Mouse (Mus musculus) stomach, embryonic 16.5 days (tissue): Measurements from ENCODE around the gene Hip1. TPM values are rescaled to one million over a fixed set of nuclear protein-coding genes. Genes with fewer than 3 reads are reported as not detected.
A peak's percentile ranks its signal among the peaks of the same experiment; 100 is the strongest.
"Not testable (repeated sequence)": the region's sequence is repeated elsewhere in the genome, so short reads cannot be mapped to it uniquely, and the experiment has no call there.

Source experiments
- ATAC-seq: fragments of 200-750 bp; cut with Nextera tagmentation; 2 replicates; pipeline ENCODE4 v1.8.0; 2017; ENCODE audit warnings: moderate number of reproducible peaks, moderate TSS enrichment; ENCODE audit not compliant: insufficient read depth, low FRiP score
- H3K27ac ChIP-seq: fragments of 300-500 bp; sonication (generic); 2 replicates; pipeline ENCODE4 v1.5.1; 2014; ENCODE audit warnings: low read length
- H3K27me3 ChIP-seq: fragments of 300-500 bp; sonication (generic); 2 replicates; pipeline ENCODE4 v1.6.1; 2014; ENCODE audit warnings: low read length, control low read depth, mixed read lengths; ENCODE audit not compliant: control insufficient read depth, insufficient read depth
- H3K36me3 ChIP-seq: fragments of 300-500 bp; sonication (generic); 2 replicates; pipeline ENCODE4 v1.6.1; 2014; ENCODE audit warnings: low read length; ENCODE audit not compliant: control insufficient read depth, insufficient read depth
- H3K4me1 ChIP-seq: fragments of 300-500 bp; sonication (generic); 2 replicates; pipeline ENCODE4 v1.6.1; 2014; ENCODE audit warnings: low read length, control low read depth, mixed read lengths; ENCODE audit not compliant: control insufficient read depth, insufficient read depth
- H3K4me2 ChIP-seq: fragments of 300-500 bp; sonication (generic); 2 replicates; pipeline ENCODE4 v1.6.1; 2014; ENCODE audit warnings: low read depth, low read length, mixed read lengths
- H3K4me3 ChIP-seq: fragments of 300-500 bp; sonication (generic); replicated peaks from 2 replicates; pipeline ENCODE4 v1.5.1; 2014; ENCODE audit warnings: mild to moderate bottlenecking, low read length
- H3K9ac ChIP-seq: fragments of 300-500 bp; sonication (generic); 2 replicates; pipeline ENCODE4 v1.6.1; 2014; ENCODE audit warnings: low read length
- H3K9me3 ChIP-seq: fragments of 300-500 bp; sonication (generic); replicated peaks from 2 replicates; pipeline ENCODE4 v1.6.1; 2016; ENCODE audit warnings: low read length, control low read depth; ENCODE audit not compliant: control insufficient read depth
- WGBS: fragments of 180-500 bp; shearing (Covaris S2); extraction: QIAGEN DNeasy Blood & Tissue Kit; methylation state at CpG from one replicate; pipeline ENCODE4 v1.1.7; 2014; 5-methylcytosine and 5-hydroxymethylcytosine counted together
- polyA plus RNA-seq: library from polyadenylated mRNA; unstranded; fragments of >200 nt; fragmentation: Nextera tagmentation; extraction: Ambion mirVana; gene quantifications from 2 replicates; pipeline ENCODE4 v1.2.1, GENCODE M21; 2015

Gene Hip1
- polyA plus RNA-seq, 1 experiment from 2014 or later: 26.5 TPM

DNA sequence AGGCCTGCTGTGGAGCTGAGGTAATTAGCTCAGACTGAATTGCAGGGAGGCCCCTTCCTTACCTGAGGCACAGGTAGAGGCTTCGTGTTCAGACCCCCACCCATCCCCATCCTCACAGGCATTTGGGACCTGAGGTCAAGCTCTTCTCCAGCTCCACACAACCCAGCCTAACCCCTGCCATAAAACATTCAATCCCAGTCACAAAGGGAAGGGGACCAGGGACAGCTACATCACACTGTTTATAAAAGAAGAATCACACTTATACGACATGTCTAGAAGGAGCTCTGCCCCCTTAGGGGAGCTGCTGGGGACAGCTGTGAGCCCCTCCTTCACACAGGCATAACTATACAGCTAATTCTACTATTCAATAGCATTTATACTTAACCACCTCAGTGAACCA lies 168.6 kb downstream of the Hip1 start:
- Histone ChIP-seq H3K4me2 (no peak overlapping the region), H3K27ac (no peak overlapping the region), H3K36me3 (peaks cover 22% of the 10 kb centered on the region), H3K27me3 (no peaks in the 10 kb centered on the region), H3K9ac (no peak overlapping the region), H3K4me1 (0 out of 2 replicates have a peak, but pooled peaks cover 2% of the 10 kb centered on the region), H3K4me3 (no peak overlapping the region), H3K9me3 (no peaks in the 10 kb centered on the region)
- ATAC-seq: no peak
- WGBS: 63% methylated on average over 2 of the region's 2 CpGs

DNA sequence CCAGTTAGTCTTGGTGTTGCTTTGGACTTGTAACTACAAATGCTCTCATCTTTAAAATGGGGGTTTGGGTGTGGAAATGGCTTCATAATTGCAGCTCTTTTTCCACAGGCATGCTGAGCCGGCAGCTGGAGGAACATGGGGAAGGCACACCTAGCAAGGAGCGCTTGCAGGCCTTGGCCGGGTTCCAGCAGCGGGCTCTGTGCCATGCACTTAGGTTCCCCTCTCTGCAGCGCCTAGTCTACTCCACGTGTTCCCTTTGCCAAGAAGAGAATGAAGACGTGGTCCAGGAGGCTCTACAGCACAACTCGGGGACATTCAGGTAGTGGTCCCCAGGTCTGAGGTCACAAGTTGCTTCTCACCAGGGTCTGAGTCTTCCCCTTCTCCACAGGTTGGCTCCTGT lies 169.8 kb downstream of the Hip1 start:
- Histone ChIP-seq H3K9me3 (no peaks in the 10 kb centered on the region), H3K4me1 (peaks cover 8% of the 10 kb centered on the region; the same call in 1 of the 2 replicates), H3K9ac (no peak overlapping the region), H3K4me2 (no peak overlapping the region), H3K36me3 (peaks cover 19% of the 10 kb centered on the region), H3K4me3 (no peak overlapping the region), H3K27ac (no peak overlapping the region), H3K27me3 (no peaks in the 10 kb centered on the region)
- peak; percentile 48; the same call in 1 of the 2 replicates for ATAC-seq
- WGBS: 61% methylated on average over 8 of the region's 8 CpGs

DNA sequence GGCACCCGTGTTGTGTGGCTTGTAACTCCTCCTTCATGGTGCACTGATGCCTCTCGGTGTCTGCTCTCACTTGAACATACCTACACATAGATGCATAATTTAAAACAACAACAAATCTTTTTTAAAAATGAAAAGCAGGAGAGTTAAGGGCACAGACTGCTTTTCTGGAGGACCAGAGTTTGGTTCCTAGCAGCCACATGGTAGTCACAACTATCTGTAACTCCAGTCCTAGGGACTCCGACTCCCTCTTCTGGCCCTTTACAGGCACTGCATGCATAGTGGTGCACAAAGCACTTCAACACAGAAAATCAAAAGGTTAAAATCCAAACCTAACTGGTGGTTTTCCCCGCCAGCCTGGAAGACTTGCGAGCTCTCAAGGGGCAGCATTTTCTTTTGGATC lies 171.3 kb downstream of the Hip1 start:
- Histone ChIP-seq H3K4me2 (no peak overlapping the region), H3K4me3 (no peak overlapping the region), H3K36me3 (peaks cover 19% of the 10 kb centered on the region), H3K4me1 (peaks cover 8% of the 10 kb centered on the region; the same call in 1 of the 2 replicates), H3K27ac (no peak overlapping the region), H3K9ac (no peak overlapping the region), H3K9me3 (no peaks in the 10 kb centered on the region), H3K27me3 (no peaks in the 10 kb centered on the region)
- ATAC-seq: no peak
- 95% methylated on average over 5 of the region's 5 CpGs for WGBS

DNA sequence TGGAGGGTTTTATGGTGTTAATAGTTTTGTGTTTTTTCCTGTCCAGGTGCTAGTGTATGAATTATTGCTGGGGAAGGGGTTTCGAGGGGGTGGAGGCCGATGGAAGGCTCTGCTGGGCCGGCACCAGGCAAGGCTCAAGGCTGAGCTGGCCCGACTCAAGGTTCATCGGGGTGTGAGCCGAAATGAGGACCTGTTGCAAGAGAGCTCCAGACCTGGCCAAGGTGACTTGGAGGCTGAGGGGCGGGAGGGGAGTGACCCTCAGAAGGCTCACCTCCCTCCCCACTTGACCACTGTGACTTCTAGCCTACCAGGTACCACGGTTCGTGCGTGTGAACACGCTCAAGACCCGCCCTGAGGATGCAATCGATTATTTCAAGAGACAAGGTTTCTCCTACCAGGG lies 173.7 kb downstream of the Hip1 start:
- WGBS: 96% methylated on average over 13 of the region's 13 CpGs
- Histone ChIP-seq H3K4me2 (no peak overlapping the region), H3K27ac (no peak overlapping the region)

DNA sequence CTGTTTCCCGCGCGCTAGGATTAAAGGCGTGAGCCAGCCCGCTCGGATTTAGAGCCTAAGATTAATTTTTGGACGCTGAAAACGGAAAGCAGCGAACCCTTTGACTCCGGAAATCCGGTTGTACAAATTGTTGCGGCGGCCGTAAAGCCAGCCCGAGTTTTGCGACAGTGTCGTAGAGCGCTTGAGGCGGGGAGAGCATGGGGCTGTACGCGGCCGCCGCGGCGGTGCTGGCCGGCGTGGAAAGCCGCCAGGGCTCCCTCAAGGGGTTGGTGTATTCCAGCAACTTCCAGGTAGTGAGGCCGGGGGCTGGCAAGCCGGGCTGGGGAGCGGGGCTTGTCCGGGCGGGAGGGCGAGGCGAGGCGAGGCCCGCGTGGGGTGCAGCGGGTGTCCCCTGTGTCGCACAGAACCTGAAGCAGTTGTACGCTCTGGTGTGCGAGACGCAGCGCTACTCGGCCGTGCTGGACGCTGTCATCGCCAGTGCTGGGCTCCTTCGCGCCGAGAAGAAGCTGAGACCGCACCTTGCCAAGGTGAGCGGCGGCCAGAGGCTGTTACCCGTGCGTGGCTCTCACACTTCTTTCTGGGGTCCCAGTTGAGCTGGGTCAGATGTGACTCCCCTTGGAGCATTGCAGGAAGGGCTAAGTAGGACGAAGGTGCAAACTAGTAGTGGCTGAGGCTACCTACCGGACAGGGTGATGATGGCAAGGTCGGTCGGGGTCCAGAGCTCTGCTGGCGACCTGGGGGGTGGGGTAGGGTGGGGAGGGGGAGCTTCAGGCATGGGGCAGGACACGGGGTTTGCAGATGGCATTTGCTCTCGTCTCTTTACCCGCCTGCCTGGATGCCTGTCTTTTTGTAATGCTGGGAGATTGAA lies 174.9 kb downstream of the Hip1 start, which contains the start of gene Nsun5:
Gene Nsun5, plus strand, starts transcription at position 167 of the 868 bp plus-strand sequence.
- WGBS: under 1% methylated on average over 64 of the region's 64 CpGs
- peaks cover 7% of the 10 kb centered on the region; the same call in 1 of the 2 replicates for H3K4me1 ChIP-seq
- peak within 1 kb of the TSS; percentile 74 for H3K27ac ChIP-seq
- H3K27me3 ChIP-seq: no peaks in the 10 kb centered on the region
- ATAC-seq: peak; percentile 80
- H3K9me3 ChIP-seq: no peaks in the 10 kb centered on the region
- H3K36me3 ChIP-seq: peaks cover 11% of the 10 kb centered on the region
- H3K9ac ChIP-seq: peak within 1 kb of the TSS; percentile 93
- peak within 1 kb of the TSS; percentile 81 for H3K4me2 ChIP-seq
- peak within 1 kb of the TSS; percentile 100 for H3K4me3 ChIP-seq

More for the DNA sequence above, 173.7 kb downstream of the Hip1 start:
- H3K4me3 ChIP-seq: no peak overlapping the region
- H3K4me1 ChIP-seq: peaks cover 8% of the 10 kb centered on the region; the same call in 1 of the 2 replicates
- H3K9ac ChIP-seq: no peak overlapping the region
- no peaks in the 10 kb centered on the region for H3K9me3 ChIP-seq
- no peak for ATAC-seq
- H3K27me3 ChIP-seq: no peaks in the 10 kb centered on the region
- H3K36me3 ChIP-seq: peaks cover 19% of the 10 kb centered on the region

DNA sequence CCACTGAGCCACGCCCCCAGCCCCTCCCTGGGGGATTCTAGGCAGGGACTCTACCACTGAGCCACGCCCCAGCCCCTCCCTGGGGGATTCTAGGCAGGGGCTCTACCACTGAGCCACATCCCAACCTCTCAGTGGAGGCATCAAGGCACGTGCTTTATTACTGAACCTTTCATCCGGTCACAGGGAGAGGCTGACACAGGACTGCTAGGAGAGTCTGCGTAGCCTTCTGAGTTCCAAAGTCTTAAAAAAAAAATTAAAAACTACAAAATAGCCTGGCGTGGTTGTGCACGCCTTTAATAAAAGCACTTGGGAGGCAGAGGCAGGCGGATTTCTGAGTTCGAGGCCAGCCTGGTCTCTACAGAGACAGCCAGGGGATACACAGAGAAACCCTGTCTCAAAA lies 175.7 kb downstream of the Hip1 start:
- peak overlapping the region; percentile 93 for H3K9ac ChIP-seq
- peaks cover 11% of the 10 kb centered on the region for H3K36me3 ChIP-seq
- not testable (repeated sequence) for H3K9me3 ChIP-seq, H3K4me1 ChIP-seq, ATAC-seq, H3K27me3 ChIP-seq
- H3K4me2 ChIP-seq: peak overlapping the region; percentile 81
- peak overlapping the region; percentile 74; the same call in 1 of the 2 replicates for H3K27ac ChIP-seq
- peak overlapping the region; percentile 100 for H3K4me3 ChIP-seq
- WGBS: 51% methylated on average over 9 of the region's 9 CpGs

DNA sequence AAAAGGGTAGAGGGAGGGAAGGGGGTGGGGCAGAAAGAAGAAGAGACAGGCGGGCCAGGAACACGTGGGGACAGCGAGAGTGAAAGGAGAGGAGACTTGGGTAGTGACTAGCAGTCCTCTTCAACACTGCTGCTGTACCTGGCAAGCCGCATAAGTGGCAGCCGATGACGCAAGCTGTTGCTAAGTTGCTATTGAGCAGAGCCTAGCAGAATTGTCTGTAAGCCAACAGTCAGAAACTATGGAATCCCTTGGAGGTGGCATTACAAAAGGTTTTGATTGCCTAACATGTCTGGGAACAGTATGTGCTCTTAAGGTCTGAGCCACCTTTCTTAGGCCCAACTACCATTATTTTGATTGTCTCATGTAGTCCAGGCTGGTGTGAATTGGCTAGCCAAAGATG lies 176.6 kb downstream of the Hip1 start:
- Histone ChIP-seq H3K4me2 (no peak overlapping the region), H3K36me3 (peaks cover 6% of the 10 kb centered on the region), H3K9ac (no peak overlapping the region), H3K4me1 (peaks cover 6% of the 10 kb centered on the region; the same call in 1 of the 2 replicates), H3K27ac (no peak overlapping the region), H3K4me3 (no peak overlapping the region), H3K27me3 (no peaks in the 10 kb centered on the region), H3K9me3 (no peaks in the 10 kb centered on the region)
- no peak for ATAC-seq
- 82% methylated on average over 6 of the region's 6 CpGs for WGBS

DNA sequence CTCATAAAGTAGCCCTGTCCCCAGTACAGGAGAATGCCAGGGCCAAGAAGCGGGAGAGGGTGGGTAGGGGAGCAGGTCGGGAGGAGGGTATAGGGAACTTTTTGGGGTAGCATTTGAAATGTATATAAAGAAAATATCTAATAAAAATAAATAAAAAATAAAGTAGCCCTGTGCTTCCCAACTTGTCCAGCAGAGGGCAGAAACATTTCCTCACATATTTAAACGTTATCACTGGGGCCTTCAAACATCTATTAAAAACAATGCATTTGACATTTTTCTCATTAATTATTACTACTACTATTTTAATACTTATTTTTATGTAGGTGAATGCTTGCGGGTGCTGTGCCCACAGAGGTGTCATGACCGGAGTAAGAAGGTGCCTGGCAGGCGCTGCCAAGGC lies 177.1 kb downstream of the Hip1 start:
- no peak for ATAC-seq
- H3K9ac ChIP-seq: no peak overlapping the region
- H3K9me3 ChIP-seq: no peaks in the 10 kb centered on the region
- no peak overlapping the region for H3K4me3 ChIP-seq
- no peak overlapping the region for H3K4me2 ChIP-seq
- peaks cover 3% of the 10 kb centered on the region; the same call in 1 of the 2 replicates for H3K36me3 ChIP-seq
- peaks cover 6% of the 10 kb centered on the region; the same call in 1 of the 2 replicates for H3K4me1 ChIP-seq
- WGBS: 50% methylated on average over 6 of the region's 6 CpGs
- no peaks in the 10 kb centered on the region for H3K27me3 ChIP-seq
- no peak overlapping the region for H3K27ac ChIP-seq

DNA sequence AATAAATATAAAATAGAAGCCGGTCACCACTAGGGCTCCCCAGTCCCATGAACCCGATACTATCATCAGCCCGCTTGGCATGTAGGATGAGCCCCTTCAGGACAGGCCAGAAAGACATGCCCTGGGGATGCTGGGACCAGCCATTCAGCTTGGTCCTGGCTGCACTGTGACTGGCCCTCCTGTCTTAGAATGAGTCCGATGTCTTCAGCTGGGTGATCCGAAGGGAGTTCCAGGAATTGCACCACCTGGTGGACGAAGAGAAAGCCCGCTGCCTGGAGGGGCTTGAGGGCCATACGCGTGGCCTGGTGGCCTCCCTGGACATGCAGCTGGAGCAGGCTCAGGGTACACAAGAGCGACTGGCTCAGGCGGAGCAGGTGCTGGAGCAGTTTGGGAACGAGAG lies 181.4 kb downstream of the Hip1 start:
- ATAC-seq: peak; percentile 19; the same call in 1 of the 2 replicates

More for the DNA sequence above, 181.4 kb downstream of the Hip1 start:
- Histone ChIP-seq H3K4me2 (no peak overlapping the region), H3K36me3 (no peaks in the 10 kb centered on the region), H3K9ac (no peak overlapping the region), H3K4me1 (no peaks in the 10 kb centered on the region), H3K27ac (no peak overlapping the region), H3K9me3 (no peaks in the 10 kb centered on the region), H3K4me3 (no peak overlapping the region), H3K27me3 (no peaks in the 10 kb centered on the region)
- 23% methylated on average over 12 of the region's 12 CpGs for WGBS
